Mouse (Mus musculus) cerebellum, adult 8-10 months (tissue): ENCODE results near the gene Sart3.

Experiments
- DNase-seq: peaks from one replicate; pipeline ENCODE4 v3.0.0; 2022

Sart3 gene

GRCm38 (mm10) chr5:113723567-113724237, 48.6 kb downstream of the Sart3 start:
- DNase-seq: peak; percentile 99

GRCm38 (mm10) chr5:113722224-113723013, 49.9 kb downstream of the Sart3 start:
- DNase-seq: peak; percentile 69

GRCm38 (mm10) chr5:113719221-113719661, 53.1 kb downstream of the Sart3 start:
- peak; percentile 65 for DNase-seq

GRCm38 (mm10) chr5:113716581-113717388, 55.5 kb downstream of the Sart3 start:
- DNase-seq: no peak

- DNase-seq: no peak
Observed at GRCm38 (mm10) chr5:113712861-113713260, 59.4 kb downstream of the Sart3 start.

- DNase-seq: no peak
Observed at GRCm38 (mm10) chr5:113703803-113704585, 68.3 kb downstream of the Sart3 start.

- DNase-seq: no peak
Observed at GRCm38 (mm10) chr5:113700388-113701023, 71.8 kb downstream of the Sart3 start.

GRCm38 (mm10) chr5:113694415-113694814, 77.9 kb downstream of the Sart3 start:
- DNase-seq: no peak

GRCm38 (mm10) chr5:113694000-113694399, 78.3 kb downstream of the Sart3 start:
- DNase-seq: no peak

- no peak for DNase-seq
Observed at GRCm38 (mm10) chr5:113693196-113693755, 79.0 kb downstream of the Sart3 start.
